Mouse (Mus musculus) C2C12 (cell line): ENCODE measurements around the gene Tdp1.

Experiments
- CEBPB ChIP-seq: IDR thresholded peaks from one replicate; pipeline ENCODE4 v1.6.1; 2011; ENCODE audit warnings: low read depth, mild to moderate bottlenecking, control low read depth, moderate library complexity
- CTCF ChIP-seq: IDR thresholded peaks from one replicate; pipeline ENCODE4 v1.5.1; 2011; ENCODE audit not compliant: control insufficient read depth, insufficient read depth, insufficient read length
- FOSL1 ChIP-seq: IDR thresholded peaks from one replicate; pipeline ENCODE4 v1.8.0; 2011; ENCODE audit warnings: mild to moderate bottlenecking, low read length; ENCODE audit not compliant: poor library complexity, insufficient read depth, severe bottlenecking
- MAX ChIP-seq: IDR thresholded peaks from one replicate; pipeline ENCODE4 v1.6.1; 2011; ENCODE audit warnings: mild to moderate bottlenecking, control low read depth
- MYOD1 ChIP-seq: IDR thresholded peaks from one replicate; pipeline ENCODE4 v1.6.1; 2011; ENCODE audit warnings: low read depth; ENCODE audit not compliant: control insufficient read depth, insufficient read length
- MYOG ChIP-seq: IDR thresholded peaks from one replicate; pipeline ENCODE4 v1.6.1; 2011; ENCODE audit not compliant: control insufficient read depth, insufficient read length; ENCODE audit errors: extremely low read depth
- USF1 ChIP-seq: IDR thresholded peaks from one replicate; pipeline ENCODE4 v1.6.1; 2011; ENCODE audit warnings: low read depth, mild to moderate bottlenecking, control low read depth, moderate library complexity

DNA sequence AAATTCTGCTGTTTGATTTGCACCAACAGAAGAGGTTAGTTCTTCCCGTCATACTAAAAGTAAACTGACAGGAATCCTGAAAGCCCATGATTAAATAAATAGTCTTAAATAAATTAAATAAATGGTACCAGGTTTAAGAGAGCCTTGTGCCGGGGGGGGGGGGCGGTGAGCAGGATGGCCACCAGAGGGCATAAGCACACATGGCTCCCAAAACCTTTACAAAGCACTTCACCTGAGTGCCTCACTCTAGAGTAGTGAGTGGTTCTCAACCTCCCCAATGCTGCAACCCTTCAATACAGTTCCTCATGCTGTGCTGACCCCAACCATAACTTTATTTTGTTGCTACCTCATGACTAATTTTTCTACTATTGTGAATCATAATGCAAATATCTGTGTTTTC lies 15.7 kb downstream of the Tdp1 start:
- TF ChIP-seq USF1 = no peak
- TF ChIP-seq MYOD1 = no peak
- TF ChIP-seq CTCF = no peak
- TF ChIP-seq CEBPB = no peak
- TF ChIP-seq FOSL1 = no peak
- TF ChIP-seq MAX = no peak
- TF ChIP-seq MYOG = no peak
